Mouse (Mus musculus) cerebellum, adult 2 months (tissue): ENCODE data around the gene D330020A13Rik. TPM values are rescaled to one million over a fixed set of nuclear protein-coding genes. Genes with fewer than 3 reads are reported as not detected.

Experiments used
- DNase-seq, 2 experiments: peaks; one replicate each; pipeline ENCODE4 v3.0.0; 2021
- H3K27ac ChIP-seq: fragments of 200-500 bp; 2 replicates; pipeline ENCODE4 v1.5.1; 2012; ENCODE audit warnings: low read length, control low read depth, inconsistent platforms; ENCODE audit not compliant: insufficient read depth
- H3K27me3 ChIP-seq: fragments of 200-500 bp; 2 replicates; pipeline ENCODE4 v1.6.1; 2012; ENCODE audit warnings: inconsistent platforms, mild to moderate bottlenecking, low read length, moderate library complexity; ENCODE audit not compliant: control insufficient read depth, insufficient read depth
- H3K4me1 ChIP-seq: fragments of 200-500 bp; 2 replicates; pipeline ENCODE4 v1.6.1; 2011; ENCODE audit warnings: low read length; ENCODE audit not compliant: control insufficient read depth, insufficient read depth
- H3K4me3 ChIP-seq: fragments of 200-500 bp; replicated peaks from 2 replicates; pipeline ENCODE3; 2011; ENCODE audit warnings: mild to moderate bottlenecking, low read depth, low read length, control low read depth; ENCODE audit not compliant: insufficient read depth
- CTCF ChIP-seq: fragments of 200-500 bp; IDR thresholded peaks from 2 replicates; pipeline ENCODE4 v1.5.1; 2011; ENCODE audit warnings: low read depth, mild to moderate bottlenecking, control low read depth, low read length, moderate library complexity, borderline replicate concordance; ENCODE audit not compliant: insufficient read depth
- POLR2A ChIP-seq: fragments of 200-500 bp; IDR thresholded peaks from 2 replicates; pipeline ENCODE4 v1.6.1; 2011; ENCODE audit warnings: low read length, control low read depth, borderline replicate concordance; ENCODE audit not compliant: insufficient read depth
- WGBS: fragments of 180-500 bp; shearing (Covaris S2); methylation state at CpG from one replicate; pipeline ENCODE4 v1.1.7; 2018; 5-methylcytosine and 5-hydroxymethylcytosine counted together
- polyA plus RNA-seq: library from polyadenylated mRNA; depleted of rRNA; stranded (reverse); fragments of >200 nt; gene quantifications from 2 replicates; pipeline ENCODE4 v1.2.3, GENCODE M21; 2012

Gene D330020A13Rik
- polyA plus RNA-seq, 1 experiment = 0.10 TPM

GRCm38 (mm10) chr6:120256431-120256935 lies 37.7 kb upstream of the D330020A13Rik start:
- Histone ChIP-seq H3K4me3 (no peak overlapping the region), H3K27me3 (no peaks in the 10 kb centered on the region), H3K27ac (no peak overlapping the region), H3K4me1 (no peaks in the 10 kb centered on the region)
- WGBS = 76% methylated on average over 5 of the region's 5 CpGs
- no peak for TF ChIP-seq CTCF
- no peak for TF ChIP-seq POLR2A
- DNase-seq = no peak

DNA sequence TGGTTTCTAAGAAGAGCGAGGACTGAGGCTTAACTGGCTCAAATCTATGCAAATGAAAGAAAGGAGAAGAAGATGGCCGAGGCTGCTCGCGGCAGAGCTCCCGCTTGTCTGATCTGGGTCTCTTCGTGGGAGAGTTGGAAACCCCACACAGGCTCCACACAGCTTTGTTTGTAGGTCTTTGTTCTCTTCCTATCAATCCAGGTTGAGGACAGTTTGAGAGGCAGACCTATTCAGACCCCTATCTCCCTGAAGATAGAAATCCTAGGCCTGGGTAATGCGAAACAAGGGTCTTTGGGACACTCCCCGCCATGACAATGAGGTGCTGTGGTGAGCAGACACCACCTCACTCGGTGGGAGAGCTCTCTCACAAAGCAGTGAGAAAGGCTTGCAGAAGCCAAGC lies 34.7 kb upstream of the D330020A13Rik start:
- no peak for DNase-seq
- TF ChIP-seq CTCF = no peak
- TF ChIP-seq POLR2A = no peak
- Histone ChIP-seq H3K27ac (no peak overlapping the region), H3K4me3 (no peak overlapping the region), H3K4me1 (no peaks in the 10 kb centered on the region), H3K27me3 (no peaks in the 10 kb centered on the region)
- 34% methylated on average over 9 of the region's 9 CpGs for WGBS

DNA sequence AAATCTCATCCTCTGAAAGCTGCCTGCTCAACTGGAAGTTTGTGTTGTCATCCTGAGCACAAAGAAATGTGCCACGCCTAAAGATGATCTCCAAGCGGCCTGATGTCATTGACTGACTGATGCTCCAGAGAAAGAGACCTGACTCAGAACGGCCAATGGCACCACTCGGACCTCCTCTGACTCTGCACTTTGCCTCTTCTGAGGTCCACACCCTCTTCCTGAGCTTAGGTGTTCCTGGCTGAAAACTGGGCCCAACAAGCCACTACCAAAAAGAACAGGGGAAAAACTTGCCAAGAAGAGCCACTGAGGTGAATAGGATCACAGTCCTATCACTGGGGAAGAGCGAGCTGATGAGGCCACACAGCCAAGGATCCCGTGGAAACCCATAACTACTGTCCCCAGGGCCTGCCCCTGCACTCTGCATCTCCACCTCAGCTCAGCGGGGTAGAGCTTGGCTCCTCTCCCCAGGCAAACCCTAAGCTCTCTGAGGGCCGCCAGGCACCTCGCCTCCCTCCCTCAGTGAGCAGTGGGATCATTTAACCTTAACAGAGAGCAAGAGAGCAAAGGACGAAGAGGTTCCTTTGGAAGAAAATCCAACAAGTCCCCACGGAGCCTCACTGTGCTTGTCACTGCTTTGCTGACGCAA lies 31.2 kb upstream of the D330020A13Rik start:
- Histone ChIP-seq H3K4me3 (no peak overlapping the region), H3K4me1 (no peaks in the 10 kb centered on the region), H3K27me3 (no peaks in the 10 kb centered on the region), H3K27ac (no peak overlapping the region)
- no peak for DNase-seq
- TF ChIP-seq POLR2A (no peak), CTCF (no peak)
- 48% methylated on average over 12 of the region's 12 CpGs for WGBS

GRCm38 (mm10) chr6:120263608-120264007 lies 30.6 kb upstream of the D330020A13Rik start:
- no peak overlapping the region for H3K27ac ChIP-seq
- H3K4me3 ChIP-seq = no peak overlapping the region
- 88% methylated on average over 7 of the region's 7 CpGs for WGBS
- no peaks in the 10 kb centered on the region for H3K27me3 ChIP-seq
- no peaks in the 10 kb centered on the region for H3K4me1 ChIP-seq
- DNase-seq = no peak
- TF ChIP-seq CTCF (no peak), POLR2A (no peak)

- WGBS = 59% methylated on average over 6 of the region's 6 CpGs
- TF ChIP-seq POLR2A (no peak), CTCF (no peak)
- no peaks in the 10 kb centered on the region for H3K27me3 ChIP-seq
- DNase-seq = no peak
- no peak overlapping the region for H3K27ac ChIP-seq
- no peak overlapping the region for H3K4me3 ChIP-seq
- no peaks in the 10 kb centered on the region for H3K4me1 ChIP-seq
Observed at GRCm38 (mm10) chr6:120264151-120264550, 30.0 kb upstream of the D330020A13Rik start.

DNA sequence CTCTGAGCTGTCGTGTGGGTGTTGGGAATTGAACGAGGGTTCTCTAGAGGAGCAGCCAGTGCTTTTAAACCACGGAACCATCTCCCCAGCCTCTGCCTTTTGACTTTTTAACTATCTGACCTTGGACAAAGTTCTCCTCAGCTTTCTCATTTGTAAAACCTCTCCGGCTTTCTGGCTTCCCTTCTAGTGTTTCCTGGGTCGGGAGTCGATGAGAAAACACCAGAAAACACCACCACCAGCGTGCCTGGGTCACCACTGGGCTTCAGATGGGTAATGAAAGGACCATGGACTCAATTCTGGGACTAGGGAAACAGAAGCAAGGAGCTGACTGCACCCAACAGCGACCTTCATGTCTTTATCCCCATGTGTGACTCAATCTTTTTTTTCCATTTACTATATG lies 20.0 kb upstream of the D330020A13Rik start:
- Histone ChIP-seq H3K27ac (no peak overlapping the region), H3K4me1 (no peaks in the 10 kb centered on the region), H3K27me3 (no peaks in the 10 kb centered on the region), H3K4me3 (no peak overlapping the region)
- TF ChIP-seq POLR2A (no peak), CTCF (no peak)
- no peak for DNase-seq
- WGBS = 77% methylated on average over 8 of the region's 8 CpGs

DNA sequence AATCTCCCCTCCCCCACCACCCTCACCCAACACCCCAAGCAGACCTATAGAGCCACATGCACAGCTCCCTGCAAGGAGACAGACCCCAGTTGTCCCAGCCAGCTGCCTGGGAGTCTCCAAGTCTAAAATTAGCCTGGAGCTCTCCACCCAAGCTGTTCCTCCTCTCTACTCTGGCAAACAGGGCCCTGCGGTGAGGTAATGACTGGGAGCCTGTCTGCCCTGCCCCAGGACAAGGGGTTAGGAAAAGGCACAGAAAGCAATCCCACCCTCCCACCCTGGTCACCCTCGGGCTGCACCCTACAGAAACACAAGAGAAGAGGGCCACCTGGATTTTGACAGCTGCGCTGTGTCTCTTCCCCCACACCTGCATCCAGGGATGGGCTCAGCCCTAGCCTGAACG lies 19.3 kb upstream of the D330020A13Rik start:
- TF ChIP-seq CTCF = no peak
- no peak for TF ChIP-seq POLR2A
- H3K4me3 ChIP-seq = no peak overlapping the region
- H3K27ac ChIP-seq = no peak overlapping the region
- no peaks in the 10 kb centered on the region for H3K27me3 ChIP-seq
- 68% methylated on average over 4 of the region's 4 CpGs for WGBS
- DNase-seq = no peak
- no peaks in the 10 kb centered on the region for H3K4me1 ChIP-seq

DNA sequence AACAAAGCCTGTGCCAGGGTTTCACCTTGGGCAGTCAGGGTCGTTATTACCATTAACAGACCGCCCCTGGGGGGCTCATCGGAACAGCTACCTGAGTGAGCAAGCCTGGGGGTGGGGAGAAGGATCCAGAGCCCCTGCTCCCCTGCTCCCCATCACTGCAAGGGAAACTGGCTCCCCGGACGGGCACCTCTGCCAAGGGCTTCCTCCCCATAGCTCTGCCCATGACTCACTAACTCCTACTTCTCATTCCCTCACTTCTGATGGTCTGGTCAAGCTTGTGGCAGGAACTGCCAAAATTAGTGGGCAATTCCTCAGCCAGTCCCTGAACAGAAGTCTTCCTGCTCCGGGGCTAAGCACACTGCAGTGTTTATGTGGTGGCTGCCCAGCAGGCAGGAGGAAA lies 18.9 kb upstream of the D330020A13Rik start:
- Histone ChIP-seq H3K4me1 (no peaks in the 10 kb centered on the region), H3K27ac (no peak overlapping the region), H3K4me3 (no peak overlapping the region), H3K27me3 (no peaks in the 10 kb centered on the region)
- WGBS = 57% methylated on average over 6 of the region's 6 CpGs
- TF ChIP-seq POLR2A (no peak), CTCF (no peak)
- no peak for DNase-seq
